Mouse (Mus musculus): ENCODE measurements around the gene Slc44a5.

GRCm38 (mm10) chr3:153937116-153937810, 36.0 kb upstream of the Slc44a5 start:
- no peak for TF ChIP-seq CTCF (IDR thresholded peaks at IDR 0.05)
- TF ChIP-seq POLR2A (IDR thresholded peaks at IDR 0.05; ENCODE audit: insufficient read depth, low read depth, low read length): no peak
